Mouse (Mus musculus): ENCODE data around the gene Fgf18.

GRCm38 (mm10) chr11:33074541-33074940 is 72.7 kb downstream of the Fgf18 start:
- TF ChIP-seq CEBPB (IDR thresholded peaks at IDR 0.05; ENCODE audit: low read depth) (no peak), CTCF (IDR thresholded peaks at IDR 0.05; ENCODE audit: control insufficient read depth, insufficient read depth, insufficient read length) (no peak), USF1 (IDR thresholded peaks at IDR 0.05; ENCODE audit: low read depth) (no peak), MYOG (IDR thresholded peaks at IDR 0.05; ENCODE audit: control insufficient read depth, extremely low read depth, insufficient read length) (no peak), FOSL1 (IDR thresholded peaks at IDR 0.05; ENCODE audit: insufficient read depth, low read length, poor library complexity, severe bottlenecking) (no peak), MAX (IDR thresholded peaks at IDR 0.05) (no peak), MYOD1 (IDR thresholded peaks at IDR 0.05; ENCODE audit: control insufficient read depth, insufficient read length, low read depth) (no peak)
